Mouse (Mus musculus): Measurements from ENCODE around the gene Pip5k1b.

Pip5k1b gene

DNA sequence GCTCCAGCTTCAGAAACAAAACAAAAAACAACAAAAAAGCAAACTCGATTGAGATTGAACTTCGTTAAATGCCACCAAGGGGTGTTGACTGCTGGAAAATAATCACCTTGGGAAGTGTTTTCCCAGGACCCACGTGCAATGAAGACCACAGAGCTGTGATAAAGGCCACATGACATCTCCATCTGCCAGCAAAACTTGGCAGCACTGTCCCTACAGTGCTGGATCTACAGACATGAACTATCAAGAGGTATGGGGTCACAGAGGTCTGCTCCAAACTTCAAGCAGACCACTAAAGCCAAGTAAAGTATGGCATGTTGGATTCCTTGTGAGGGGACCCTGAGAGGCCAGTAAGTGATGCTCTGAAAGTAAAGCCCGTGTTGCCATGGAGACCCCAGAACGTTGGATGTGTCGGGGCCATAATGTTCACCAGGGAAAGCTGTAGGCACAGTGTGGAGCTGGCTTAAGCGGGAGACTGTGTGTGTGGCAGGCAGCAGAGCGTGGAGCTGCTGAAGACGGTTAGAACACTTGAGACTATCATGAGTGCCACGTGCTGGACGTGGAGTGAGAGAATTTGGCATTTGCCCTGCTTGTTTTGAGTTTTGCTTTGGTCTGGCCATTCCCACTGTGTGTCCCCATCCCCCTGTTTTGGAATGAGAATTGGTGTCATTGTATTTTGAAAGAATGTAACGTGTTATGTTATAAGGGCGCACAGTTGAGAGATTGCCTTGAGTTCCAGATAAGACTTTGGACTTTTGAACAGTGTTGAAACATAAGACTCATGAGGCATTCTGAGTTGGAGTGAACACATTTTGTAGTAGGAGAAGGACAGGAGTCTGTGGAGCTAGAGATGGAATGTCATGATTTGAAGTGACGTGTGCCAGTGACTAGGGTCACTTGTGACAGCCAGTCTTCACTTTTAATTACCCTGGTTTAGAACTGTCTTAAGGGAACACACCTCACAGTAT is 12.0 kb downstream of the Pip5k1b start:
- DNase-seq (ENCODE audit: low spot score) = no peak

- no peak for DNase-seq (ENCODE audit: low spot score)
Measured at GRCm38 (mm10) chr19:24542293-24542675, 13.4 kb downstream of the Pip5k1b start.

- DNase-seq (ENCODE audit: low spot score) = no peak
Measured at GRCm38 (mm10) chr19:24541669-24542292, 13.9 kb downstream of the Pip5k1b start.

DNA sequence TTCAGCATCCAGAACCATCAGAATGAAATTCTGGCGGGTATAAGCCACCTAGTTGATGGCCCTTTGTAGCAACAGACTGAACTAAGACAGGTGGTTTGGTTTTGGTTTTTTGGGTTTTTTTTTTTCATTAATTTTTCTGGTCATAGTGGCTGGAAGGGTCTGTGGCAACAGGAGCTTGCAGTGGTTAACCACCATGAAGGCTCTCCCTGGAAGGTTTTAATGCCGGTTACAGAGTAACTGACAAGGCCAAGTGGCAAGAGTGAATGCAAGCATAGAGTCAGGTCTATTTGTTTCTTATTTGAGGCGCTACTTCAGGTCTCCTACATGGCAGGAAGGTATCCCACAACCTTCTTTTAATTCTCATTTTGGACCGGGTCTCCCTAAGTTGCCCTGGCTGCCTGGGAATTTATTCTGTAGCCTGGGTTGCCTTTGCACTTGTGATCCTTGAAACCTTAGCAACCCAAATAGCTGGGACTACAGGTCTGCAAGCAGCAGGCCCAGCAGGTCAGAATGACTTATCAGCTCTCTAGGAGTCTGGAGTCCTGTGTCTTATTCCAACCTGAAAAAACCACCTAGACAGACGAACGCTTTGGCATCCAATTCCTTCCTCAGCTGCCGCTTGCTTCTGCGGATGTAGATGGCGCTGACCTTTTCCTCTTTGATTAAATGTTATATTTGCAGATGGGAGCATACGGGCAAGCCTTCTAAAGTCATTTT is 14.6 kb downstream of the Pip5k1b start:
- DNase-seq (ENCODE audit: low spot score) = no peak

- no peak for DNase-seq (ENCODE audit: low spot score)
Measured at GRCm38 (mm10) chr19:24539041-24539440, 16.6 kb downstream of the Pip5k1b start.

- no peak for DNase-seq (ENCODE audit: low spot score)
Measured at GRCm38 (mm10) chr19:24538181-24538580, 17.5 kb downstream of the Pip5k1b start.

DNA sequence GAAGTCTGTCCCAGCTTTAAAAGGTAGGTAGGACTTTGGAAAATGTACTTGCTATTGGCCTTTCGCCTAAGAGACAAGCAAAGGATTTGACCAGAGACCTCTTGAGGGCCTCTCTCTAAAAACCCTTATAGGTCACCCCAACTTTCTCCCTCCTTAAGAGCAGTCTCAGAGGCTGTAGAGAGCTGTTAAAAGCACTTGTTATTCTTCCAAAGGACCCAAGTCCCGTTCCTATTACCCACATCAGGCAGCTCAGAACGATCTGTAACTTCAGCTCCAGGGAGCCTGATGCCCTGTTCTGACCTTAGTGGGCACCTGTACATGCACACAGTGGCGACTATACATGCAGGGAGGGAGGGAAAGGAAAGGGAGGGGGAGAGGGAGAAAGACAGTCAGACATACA is 18.0 kb downstream of the Pip5k1b start:
- no peak for DNase-seq (ENCODE audit: low spot score)

GRCm38 (mm10) chr19:24536920-24537319 is 18.8 kb downstream of the Pip5k1b start:
- DNase-seq (ENCODE audit: low spot score) = no peak

DNA sequence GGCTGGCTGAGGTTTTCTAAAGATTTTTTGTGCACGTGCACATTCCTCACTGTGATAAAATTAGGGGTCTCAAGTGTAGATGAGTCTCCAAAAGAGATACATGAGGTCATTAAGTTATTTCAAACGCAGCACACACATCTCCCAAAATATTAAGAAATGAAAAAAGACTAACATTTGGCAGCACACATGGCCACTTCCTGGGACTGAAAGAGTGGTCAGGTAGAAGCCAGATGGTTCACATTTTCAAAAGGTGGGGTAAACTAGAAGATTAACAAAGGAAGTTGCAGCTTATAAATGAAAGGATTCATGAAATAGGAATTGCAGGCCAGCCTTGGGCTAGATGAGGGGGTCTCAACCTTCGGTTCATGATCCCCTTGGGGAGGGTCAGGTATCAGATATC is 19.4 kb downstream of the Pip5k1b start:
- DNase-seq (ENCODE audit: low spot score) = no peak

GRCm38 (mm10) chr19:24535161-24535560 is 20.5 kb downstream of the Pip5k1b start:
- no peak for DNase-seq (ENCODE audit: low spot score)

DNA sequence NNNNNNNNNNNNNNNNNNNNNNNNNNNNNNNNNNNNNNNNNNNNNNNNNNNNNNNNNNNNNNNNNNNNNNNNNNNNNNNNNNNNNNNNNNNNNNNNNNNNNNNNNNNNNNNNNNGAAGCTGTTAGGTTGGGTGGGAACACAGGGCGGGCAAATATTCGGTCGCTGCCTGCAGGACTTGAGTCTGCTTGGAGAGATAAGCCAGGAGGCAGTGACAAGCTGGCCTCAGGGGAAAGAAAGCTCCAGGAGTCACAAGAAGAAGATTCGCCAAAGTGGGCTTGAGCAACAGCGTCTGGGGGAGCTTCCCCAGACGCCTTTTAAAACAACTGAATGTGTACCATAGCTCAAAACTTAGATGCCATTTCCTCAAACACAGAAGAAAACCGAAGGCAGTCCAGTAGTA is 20.9 kb downstream of the Pip5k1b start:
- DNase-seq (ENCODE audit: low spot score) = no peak

- DNase-seq (ENCODE audit: low spot score) = no peak
Measured at GRCm38 (mm10) chr19:24528910-24529561, 26.6 kb downstream of the Pip5k1b start.

GRCm38 (mm10) chr19:24528129-24528730 is 27.4 kb downstream of the Pip5k1b start:
- DNase-seq (ENCODE audit: low spot score) = no peak

- no peak for DNase-seq (ENCODE audit: low spot score)
Measured at GRCm38 (mm10) chr19:24527613-24527948, 28.1 kb downstream of the Pip5k1b start.

DNA sequence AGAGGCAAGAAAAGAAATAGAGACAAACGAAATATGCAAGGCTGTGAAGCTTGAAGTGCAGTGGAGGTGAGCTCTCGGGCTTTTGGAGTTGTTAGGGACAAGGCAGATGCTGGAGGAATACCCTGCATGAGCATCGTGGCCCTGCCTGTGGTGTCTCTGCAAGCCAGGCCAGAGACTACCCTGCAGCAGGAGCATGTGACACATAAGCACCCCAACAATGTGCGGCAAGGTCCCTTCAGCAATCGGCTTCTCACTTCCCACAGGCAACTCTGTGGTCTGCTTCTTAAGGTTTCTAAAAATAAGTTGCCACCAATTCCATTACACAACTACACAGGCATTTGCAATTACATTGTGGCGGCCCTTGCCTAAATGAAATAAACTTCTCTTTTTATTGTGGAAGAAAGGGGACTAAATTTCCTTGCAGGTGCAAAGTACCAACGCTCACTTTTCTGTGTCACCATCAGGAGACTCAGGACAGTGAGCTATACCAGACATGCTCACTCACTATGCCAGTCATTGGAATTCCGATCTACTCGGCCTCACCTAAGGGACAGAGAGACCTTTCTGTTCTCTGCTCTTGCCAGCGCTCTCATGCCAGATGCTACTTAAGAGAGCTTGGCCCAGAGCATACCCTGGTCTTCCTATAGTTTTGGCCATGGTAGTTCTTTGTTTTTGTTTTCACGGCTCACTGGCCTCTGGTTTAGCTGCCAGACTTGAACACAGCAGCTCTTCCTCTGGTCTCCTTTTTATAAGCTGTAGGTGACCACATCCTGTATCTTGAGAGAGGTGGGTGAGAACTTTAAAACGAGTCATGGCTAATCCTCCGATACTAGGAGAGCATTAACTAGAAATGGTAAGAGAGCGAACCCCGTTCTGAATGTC is 28.7 kb downstream of the Pip5k1b start:
- no peak for DNase-seq (ENCODE audit: low spot score)

DNA sequence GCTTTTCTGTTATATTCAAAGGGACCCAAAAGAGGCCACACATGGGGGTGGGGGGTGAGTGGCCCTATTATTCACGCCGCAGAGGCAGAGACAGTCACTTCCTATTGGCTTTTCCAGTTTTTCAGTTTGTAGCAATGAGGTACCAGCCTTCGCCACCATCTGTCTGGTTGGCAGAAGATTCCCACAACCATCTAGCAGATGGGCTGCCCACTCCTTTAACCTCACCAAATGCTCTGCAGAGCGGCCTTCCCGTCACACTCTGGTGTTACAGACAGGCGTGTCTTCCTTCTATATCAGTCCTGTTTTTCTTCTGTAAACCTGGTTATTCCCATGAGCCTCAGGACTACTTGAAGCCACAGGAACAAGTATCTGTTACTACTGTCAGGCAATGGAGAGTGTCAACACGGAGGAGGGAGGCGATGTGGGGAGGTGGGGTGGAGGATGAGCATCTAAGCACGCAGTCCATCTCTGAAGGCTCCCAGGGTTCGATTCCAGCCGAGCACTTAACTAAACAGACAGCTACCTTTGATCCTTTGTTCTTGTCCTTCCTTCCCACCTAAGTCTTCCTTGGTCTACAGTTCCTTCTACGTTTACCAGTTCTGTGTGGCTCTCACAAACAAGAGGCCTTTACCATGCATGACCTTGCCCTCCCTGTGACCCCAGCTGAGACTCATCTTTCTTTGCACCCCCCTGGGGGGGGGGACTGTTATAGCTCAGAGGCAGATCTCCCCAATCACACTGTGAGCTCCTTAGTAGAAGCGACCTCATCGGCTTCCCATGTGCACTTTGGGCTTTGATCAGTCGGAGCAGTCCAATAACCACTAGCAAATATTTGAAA is 32.0 kb downstream of the Pip5k1b start:
- no peak for DNase-seq (ENCODE audit: low spot score)

GRCm38 (mm10) chr19:24521997-24522396 is 33.7 kb downstream of the Pip5k1b start:
- no peak for DNase-seq (ENCODE audit: low spot score)

DNA sequence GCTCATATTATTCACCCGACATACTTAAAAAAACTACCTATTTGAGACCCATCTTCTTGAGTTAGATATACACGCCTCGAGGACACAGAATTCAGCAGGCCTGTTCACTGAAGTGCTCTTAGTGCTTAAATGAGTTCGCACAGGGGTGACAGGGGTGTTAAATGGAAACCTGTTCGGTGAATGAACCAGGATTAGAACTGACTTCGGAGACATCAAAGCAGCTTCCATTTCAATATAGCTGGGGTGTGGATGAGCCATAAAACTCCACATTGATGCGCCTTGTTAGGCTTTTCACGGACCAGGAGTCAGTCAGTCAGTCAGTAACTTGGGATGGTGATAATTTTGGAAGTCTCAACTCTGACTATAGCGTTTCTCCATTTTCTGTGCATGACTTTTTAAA is 34.5 kb downstream of the Pip5k1b start:
- DNase-seq (ENCODE audit: low spot score) = no peak

- DNase-seq (ENCODE audit: low spot score) = no peak
Measured at GRCm38 (mm10) chr19:24519732-24520409, 35.8 kb downstream of the Pip5k1b start.
